Mouse (Mus musculus): ENCODE results near the gene Wdr66.
"Not testable (repeated sequence)": the region's sequence is repeated elsewhere in the genome, so short reads cannot be mapped to it uniquely, and the experiment has no call there.

The Wdr66 gene

DNA sequence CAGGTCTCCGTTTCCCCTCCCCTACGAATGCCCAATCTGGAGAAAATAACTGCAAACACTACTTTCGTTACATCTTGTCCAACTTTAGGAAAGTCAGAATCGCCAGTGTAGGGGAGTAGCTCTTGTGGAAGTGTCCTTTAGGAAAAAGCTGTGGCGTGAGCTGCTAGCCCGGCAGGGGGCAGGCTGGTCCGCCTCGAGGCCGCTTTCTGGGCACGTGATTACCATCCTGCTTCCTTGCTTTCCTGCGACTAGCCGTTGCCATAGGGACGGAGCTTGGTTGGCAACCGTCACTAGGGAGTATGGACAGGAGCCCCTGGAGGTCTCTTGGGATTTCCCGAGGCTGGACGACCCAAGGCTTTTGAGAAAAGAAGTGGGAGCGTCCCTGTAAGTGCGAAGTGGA is at the start of gene Wdr66:
TSS of gene Wdr66 (plus strand) at position 269 of the 400 bp plus-strand sequence.
- peak; percentile 22 to 51 for DNase-seq

DNA sequence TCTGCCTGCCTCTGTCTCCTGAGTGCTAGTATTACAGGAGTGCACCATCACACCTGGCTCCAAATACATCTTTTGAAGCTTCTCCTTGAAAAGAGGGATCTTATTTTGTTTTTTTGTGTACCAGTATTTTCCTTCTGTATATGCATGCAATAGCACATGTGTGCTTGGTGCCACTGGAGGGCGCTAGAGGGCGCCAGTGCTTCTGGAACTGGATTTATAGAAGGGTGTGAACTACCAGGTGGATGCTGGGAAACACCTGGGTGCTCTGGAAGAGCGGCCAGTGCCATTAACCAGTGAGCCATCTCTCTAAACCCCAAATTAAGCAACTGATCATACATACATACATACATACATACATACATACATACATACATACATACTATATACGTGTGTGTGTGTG is 49.1 kb upstream of the Wdr66 start:
- DNase-seq, result not testable (repeated sequence)

DNA sequence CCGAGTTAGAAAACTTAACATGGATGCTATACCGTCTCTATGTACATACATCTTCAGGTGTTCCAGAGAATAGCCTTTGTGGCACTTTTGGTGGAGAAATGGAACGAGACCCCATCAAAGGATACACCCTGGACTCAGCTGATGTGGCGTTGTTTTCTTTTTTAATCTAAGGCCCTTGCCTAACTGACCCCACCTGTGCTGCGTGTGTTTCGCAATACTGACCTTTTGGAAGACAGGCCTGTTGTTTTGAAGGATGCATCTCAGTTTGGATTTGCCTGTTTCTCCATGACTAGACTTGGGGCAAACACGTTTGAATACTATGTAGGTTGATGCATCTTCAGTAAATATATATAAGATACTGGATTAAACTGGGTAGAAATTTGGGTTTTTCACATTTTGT is 48.3 kb upstream of the Wdr66 start:
- not testable (repeated sequence) for DNase-seq

DNA sequence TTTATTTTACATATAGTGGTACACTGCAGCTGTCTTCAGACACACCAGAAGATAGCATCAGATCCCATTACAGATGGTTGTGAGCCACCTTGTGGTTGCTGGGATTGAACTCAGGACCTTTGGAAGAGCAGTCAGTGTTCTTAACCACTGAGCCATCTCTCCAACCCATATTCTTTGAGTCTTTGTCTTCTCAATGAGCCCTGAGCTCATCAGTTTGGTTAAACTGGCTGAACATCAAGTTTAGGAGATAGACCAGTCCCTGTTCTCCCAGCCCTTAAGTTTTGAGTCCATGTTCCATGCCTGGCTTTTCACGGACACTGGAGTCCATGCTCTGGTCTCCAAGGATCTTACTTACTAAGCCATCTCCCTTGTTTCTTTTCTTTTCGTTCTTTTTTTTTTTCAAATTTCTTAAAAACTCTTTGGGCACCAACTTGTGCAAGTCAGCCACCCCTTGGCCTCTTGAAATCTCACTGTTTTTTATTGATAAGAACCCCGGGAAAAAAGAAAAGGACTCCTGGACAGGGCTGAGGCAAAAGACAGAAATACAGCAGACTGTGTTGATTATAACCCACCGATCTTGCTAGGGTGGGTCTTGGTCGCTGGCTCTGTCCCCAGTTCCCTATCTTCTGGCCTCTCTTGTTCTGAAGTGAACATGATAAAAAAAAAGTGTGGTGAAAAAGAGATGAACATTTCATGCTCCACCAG is 29.4 kb upstream of the Wdr66 start:
- not testable (repeated sequence) for DNase-seq

DNA sequence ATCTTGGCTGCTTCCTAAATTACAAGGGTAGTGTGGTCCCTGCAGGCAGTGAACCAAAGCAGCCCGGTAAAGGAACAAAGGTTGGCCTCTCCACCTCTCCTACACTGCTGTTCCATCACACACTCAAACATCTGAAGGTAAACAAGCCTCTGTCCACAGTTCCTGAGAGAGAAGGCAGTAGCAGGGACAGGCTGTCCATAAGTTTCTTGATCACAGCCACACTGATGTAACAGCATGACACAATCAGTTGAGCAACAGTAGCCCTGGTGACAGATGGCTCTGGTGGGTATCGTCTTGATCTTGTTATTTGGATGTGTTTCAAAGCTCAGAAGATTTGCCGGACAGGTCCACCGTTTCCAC is 28.9 kb upstream of the Wdr66 start:
- DNase-seq, result no peak

DNA sequence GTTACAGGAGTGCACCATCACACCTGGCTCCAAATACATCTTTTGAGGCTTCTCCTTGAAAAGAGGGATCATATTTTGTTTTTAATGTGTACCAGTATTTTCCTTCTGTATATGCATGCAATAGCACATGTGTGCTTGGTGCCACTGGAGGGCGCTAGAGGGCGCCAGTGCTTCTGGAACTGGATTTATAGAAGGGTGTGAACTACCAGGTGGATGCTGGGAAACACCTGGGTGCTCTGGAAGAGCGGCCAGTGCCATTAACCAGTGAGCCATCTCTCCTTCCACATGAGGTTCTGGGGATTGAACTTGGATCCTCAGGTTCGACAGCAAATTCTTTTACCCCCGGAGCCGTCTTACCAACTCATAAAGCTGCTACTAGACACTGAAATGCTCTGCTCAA is 28.0 kb upstream of the Wdr66 start:
- not testable (repeated sequence) for DNase-seq

DNA sequence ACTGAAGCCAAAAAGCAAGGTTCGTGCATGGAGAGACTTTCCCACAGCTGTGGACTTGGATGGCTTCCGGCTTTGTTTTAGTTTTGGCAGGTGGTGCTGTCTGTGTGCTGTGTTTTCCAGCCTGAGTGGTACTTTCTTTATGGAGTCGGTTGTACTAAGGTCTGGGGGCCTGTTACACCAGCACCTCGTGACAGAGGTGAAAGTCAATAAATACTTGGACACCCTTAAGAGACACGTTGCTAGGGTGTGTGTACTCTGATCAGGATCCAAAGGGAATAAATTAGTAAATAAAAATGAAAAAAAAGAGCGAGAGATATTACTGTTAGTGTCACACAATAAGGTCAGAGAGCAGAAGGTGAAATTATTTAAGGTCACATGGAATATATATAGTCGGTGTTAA is 25.1 kb upstream of the Wdr66 start:
- DNase-seq, result no peak

DNA sequence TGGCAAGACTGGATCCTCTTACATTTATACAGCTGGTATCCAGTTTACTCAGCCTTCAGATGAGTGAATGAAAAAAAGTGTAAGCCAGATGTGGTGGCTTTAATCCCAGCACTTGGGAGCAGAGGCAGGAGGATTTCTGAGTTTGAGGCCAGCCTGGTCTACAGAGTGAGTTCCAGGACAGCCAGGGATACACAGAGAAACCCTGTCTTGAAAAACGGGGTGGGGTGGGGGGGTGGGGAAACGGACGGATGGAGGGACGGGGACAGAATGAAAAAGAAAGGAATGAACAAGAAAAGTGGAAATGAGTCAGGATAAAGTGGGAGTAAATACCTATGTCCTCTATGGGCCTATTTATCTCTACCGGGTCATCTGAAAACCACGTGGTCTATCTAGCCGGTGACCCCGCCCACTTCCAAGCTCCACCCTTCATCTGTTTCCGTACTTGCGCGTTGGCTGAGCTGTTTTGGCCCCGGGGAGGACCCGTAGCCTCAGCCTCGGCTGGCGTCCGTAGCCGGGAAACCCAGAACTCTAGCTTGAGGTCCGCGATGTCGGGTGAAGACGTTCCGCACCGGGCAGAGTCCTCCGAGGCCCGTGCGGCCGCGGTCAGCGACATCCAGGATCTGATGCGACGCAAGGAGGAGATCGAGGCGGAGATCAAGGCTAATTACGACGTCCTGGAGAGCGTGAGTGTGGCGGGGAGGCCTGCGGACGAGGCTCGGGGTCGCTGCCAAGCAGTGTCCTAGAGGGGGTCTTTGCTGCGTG is 24.0 kb upstream of the Wdr66 start:
- DNase-seq, result peak; percentile 87 to 95

DNA sequence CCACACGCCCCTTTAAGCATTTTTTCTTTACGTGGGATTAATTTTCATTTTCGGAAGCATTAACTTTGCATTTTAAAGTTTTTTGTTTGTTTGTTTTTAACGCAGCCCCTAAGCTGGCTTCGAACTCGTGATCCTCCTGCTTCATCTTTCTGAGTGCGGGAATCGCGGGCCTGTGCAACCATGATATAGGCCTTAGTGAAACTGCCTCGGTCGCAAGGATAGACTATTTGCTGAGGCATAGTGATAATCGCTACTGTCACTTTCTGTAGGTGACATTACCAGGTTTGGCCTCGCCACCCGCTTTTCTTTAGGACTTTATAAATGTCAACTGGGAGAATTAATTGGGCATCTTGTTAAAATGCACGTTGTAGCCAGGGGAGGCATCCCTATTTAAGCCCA is 23.4 kb upstream of the Wdr66 start:
- DNase-seq, result no peak

DNA sequence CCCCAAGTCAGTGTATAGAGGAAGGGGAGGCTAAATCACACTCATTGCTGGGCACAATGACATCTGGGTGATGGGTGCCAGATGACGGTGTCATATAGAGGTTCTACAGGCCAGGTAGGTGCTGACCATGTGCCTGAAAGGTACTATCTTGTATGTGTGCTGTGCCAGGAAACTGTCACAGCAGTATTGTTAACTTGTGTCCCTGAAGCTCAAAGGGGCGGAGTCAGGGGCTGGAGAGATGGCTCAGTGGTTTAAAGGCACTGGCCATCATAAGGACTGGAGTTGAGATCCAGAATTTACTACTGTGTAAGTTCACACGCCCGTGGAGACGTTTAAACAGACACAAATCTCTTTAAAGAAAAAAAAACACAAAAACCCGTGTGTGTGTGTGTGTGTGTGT is 22.6 kb upstream of the Wdr66 start:
- DNase-seq, result no peak

DNA sequence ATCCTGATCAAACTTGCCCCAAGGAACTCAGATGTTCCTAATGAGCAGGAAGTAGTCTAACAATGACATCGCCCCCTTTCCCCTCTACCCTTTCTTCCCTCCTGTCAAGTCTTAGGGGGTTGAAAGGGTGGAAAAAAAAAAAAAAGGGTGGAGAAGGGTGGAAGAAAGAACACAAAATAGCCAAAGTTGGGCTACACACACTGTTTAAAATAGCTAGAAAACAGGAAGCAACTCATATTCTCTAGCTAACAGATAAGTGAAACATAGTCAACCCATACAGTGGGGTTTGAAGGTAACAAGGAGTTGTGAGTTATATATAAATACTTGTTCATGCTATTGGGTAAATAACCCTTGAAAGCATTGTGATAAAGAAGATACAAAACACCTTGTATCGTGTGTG is 19.7 kb upstream of the Wdr66 start:
- no peak for DNase-seq

DNA sequence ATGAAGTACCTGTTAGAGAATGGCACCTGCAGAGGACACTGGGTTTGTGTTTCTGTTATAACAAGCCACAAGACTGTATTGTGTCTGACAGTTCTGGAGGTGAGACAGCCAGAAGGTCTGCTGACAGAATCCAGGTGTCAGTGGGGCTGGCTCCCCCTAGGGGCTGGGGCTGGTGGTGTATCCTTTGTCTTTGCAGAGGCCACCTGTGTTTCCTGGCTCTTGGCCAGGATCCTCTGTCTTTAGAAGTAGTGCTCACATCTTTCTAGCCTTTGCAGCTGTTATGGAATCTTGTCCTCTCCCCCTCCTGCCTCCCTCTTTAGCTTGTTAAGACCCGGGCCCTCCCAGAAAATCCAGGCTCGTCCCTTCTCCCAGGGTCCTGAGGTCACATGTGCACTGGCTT is 16.2 kb upstream of the Wdr66 start:
- peak; percentile 23 to 61 for DNase-seq

DNA sequence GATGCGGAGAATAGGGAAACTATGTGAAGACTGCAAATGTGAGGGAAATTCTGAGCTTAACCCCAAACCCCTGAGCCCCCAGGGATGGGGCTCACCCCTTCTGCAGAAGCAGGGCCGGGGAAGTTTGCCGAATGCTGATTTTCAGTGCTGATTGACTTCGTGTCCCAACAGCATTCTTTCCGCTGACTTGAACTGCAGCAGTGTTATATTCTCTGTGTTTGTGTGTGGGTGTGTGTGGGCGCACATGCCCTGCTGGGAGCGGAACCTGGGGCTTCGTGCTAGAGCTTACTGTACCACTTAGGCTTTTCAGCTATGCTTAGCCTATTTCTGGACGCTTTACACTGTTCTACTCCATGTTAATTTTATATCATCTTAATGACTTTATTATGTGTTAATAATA is 15.5 kb upstream of the Wdr66 start:
- DNase-seq, result no peak

DNA sequence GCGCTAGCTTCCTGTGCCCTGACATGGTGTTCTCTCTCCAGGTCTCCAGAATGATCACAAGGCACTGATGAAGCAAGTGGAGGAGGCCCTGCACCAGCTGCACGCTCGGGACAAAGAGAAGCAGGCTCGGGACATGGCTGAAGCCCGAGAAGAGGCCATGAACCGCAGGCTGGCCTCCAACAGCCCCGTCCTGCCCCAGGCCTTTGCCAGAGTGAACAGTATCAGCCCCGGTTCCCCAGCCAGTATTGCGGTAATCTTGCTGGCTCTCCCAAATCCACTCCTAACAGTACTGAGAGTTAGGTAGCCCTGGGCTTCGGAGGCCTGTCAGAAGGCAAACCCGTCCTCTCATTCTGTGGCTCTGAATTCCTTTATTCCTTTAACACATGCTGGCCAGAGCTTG is 12.4 kb upstream of the Wdr66 start:
- DNase-seq, result no peak

DNA sequence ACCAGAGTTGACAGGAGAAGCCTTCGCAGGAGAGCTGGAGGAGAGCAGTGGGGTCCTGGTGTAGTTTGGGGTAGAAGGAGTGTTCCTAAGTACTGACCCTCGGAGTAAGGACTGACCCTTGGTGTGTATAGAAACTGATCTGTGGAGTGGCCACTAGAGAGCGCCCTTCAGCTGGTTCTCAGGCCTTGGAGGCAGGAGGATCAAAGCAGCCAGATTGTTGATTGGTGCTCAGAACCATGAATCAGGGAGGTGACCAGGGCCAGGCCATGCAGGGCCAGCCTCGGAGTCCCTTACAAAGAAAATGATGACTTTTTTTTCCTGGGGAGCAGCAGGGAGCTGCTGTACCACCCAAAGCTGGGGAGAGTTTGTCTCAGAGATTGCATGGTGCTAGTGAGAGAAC is 6.4 kb upstream of the Wdr66 start:
- DNase-seq, result peak in 1 of 2 experiments; percentile 44

DNA sequence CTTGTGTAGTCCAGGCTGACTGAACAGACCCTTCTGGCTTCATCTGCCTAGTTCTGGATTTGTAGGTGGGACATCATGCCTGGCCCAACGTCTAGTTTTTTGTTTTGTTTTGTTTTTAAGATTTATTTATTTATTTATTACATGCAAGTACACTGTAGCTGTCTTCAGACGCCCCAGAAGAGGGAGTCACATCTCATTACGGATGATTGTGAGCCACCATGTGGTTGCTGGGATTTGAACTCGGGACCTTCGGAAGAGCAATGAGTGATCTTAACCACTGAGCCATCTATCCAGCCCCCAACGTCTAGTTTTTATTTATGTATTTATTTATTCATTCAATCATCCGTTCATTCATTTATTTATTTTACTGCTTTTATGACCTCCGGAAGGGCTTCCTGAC is 512 bp upstream of the Wdr66 start:
- DNase-seq, result no peak

DNA sequence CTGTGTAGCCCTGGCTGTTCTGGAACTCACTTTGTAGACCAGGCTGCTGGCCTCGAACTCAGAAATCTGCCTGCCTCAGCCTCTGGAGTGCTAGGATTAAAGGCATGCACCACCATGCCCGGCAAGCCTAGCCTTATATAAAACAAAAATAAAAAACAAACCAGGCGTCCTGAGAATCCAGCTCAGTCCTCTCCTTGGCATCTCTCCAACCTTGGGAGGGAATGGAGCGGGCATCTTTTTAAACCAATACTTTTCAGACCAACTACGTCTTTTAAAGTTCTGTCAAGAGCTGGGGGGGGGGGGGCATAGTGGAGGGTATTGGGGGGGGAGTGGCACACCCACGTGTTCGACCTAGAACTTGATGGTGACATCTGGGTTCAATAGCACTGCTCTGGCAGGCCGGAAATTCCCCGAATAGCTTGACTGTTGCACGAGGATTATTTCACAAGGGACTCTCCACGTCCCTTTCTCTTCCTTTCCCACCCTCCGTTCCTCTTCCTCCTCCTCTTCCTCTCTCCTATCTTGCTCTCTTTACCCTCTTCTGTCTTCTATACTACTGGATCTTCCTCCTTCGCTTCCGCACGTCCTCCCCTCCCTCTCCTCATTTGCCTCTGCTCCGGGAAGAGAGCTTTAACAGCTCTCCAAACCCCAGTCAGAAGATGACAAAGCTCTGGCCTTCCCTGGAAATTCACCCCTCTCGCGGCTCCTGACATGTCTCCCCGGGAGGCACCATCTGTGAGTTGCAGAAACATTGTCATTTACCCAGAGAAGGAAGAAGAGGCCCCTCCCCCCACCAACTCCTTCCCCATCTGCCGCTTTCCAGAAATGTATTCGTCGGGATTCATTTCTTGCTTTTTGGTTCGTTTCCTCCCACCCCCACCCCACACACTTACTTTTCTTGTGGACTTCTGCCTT is 5.2 kb downstream of the Wdr66 start:
- no peak for DNase-seq

DNA sequence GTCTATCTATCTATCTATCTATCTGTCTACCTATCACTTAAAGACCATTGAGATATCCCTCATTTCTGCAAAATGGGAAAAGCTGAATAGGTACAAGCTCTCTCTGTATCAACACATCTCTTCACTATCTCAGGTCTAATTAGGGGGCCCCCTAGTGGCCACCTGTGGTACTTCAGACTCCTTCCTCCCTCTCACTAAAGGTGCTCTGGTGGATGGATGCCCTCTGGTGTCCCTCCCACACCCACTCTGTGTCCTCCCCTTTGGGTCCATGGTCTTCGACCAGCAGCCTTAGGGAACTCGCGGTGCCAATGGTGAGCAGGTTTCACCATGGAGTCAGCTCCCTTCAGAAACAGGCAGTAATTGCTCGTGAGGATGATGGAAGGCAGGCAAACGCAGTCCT is 7.1 kb downstream of the Wdr66 start:
- peak; percentile 51 to 77 for DNase-seq

DNA sequence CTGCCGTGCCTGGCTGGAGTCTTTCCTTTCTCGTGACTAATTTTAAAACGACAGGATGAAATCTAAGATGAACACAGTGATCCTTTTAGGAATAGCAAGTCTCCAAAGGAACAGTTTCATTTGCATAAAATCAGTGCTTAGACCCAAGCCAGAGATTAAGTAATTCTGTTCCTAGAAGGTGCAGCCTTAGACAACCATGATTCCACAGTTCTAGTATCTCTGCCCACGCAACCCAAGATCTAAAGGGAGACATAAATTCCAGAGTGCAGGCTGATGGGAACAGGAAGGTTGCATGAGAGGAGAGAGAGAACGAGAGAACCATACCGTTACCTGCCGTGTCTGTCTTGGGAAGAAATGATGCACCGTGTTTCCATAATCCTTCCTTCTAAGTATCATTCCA is 8.8 kb downstream of the Wdr66 start:
- DNase-seq, result no peak

DNA sequence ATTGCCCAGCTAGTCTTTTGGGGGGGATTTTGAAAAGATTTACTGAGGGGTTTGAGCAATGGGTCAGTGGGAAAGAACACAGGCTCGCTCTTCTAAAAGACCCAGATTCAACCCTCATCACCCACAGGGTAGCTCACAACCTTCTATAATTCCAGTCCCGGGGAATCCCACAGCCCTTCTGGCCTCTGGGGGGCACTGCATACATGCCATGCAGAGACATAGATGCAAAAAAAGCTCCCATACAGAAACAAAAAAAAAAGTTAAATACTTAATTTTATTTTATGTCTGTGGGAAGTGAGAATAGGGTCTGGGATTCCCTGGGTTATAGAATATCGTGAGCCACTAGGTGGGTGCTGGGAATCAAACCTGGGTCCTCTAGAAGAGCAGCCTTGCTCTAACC is 15.0 kb downstream of the Wdr66 start:
- DNase-seq, result no peak

DNA sequence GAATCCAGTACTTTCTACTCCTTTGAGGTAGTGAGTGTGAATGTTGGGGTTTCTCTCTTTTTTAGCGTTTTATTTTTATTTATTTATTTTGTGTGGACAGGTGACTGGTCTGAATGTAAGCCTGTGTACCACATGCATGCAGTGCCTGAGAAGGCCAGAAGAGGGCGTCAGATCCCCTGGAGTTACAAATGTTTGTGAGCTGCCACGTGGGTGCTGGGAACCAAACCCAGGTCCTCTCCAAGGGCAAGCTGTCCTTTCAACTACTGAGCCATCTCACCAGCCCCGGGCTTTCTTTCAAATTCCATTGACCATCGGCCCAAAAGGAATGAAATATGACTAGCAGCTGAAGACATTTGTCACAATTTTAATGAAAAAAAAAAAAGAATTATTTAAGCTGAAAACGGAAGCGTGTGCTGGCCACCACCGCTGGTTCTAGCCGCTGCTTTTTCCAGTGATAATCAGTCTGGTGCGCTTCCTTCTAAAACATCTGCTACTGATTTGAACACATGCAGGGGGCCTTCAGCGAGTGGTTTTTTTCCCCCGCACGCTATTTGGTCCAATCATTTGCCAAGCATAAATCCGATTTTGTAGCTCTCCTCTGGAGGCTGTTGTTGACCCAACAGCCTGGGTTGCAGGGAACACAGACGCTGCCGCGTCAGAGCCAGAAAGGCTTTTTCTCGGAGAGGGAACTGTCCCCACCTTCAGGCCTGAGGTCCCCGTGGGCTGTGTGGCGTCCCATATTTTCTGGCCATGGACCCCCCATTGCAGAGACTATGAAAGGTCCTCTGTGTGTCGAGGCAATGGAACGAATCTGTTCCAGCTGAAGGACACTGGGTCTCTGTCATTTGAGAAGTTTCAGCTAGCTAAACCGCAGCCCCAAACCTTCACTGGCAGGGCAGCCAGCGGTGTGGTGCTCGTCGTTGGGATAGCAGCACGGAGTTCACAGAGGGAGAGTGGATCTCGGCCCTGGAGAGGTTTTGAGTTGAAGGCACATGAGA is 16.9 kb downstream of the Wdr66 start:
- no peak for DNase-seq

DNA sequence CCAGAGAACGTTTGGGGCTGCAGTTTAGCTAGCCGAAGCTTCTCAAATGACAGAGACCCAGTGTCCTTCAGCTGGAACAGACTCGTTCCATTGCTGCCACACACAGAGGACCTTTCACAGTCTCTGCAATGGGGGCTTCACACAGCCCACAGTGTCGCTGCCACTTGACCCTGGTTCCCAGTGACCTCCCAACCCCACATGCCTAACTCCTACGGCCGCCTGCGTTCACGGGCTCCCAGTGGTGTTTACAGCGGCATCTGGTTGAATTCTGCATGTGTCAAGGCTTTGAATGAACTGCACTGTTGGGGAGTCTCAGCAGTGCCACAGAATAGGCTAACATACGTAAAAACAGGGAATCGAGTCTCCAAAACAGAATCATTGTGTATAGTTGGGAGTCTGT is 19.0 kb downstream of the Wdr66 start:
- DNase-seq, result no peak

Measured in spleen, adult 18-20 months (tissue).